Mouse (Mus musculus) cortical plate, adult 2 months (tissue): Measurements from ENCODE around the gene Acbd3.

Experiments
- CTCF ChIP-seq: fragments of 200-500 bp; IDR thresholded peaks from 2 replicates; pipeline ENCODE4 v1.5.1; 2011; ENCODE audit warnings: mild to moderate bottlenecking, control low read depth, low read length; ENCODE audit not compliant: insufficient read depth; ENCODE audit errors: extremely low read depth
- POLR2A ChIP-seq: fragments of 200-500 bp; IDR thresholded peaks from 2 replicates; pipeline ENCODE4 v1.6.1; 2011; ENCODE audit warnings: mild to moderate bottlenecking, low read length, control low read depth; ENCODE audit not compliant: insufficient read depth; ENCODE audit errors: extremely low read depth

- TF ChIP-seq CTCF (no peak), POLR2A (no peak)
Measured at GRCm38 (mm10) chr1:180767541-180768333, 41.9 kb downstream of the Acbd3 start.
